Mouse (Mus musculus) forebrain, embryonic 16.5 days (tissue): Measurements from ENCODE around the gene Mpv17l. TPM values are rescaled to one million over a fixed set of nuclear protein-coding genes. Genes with fewer than 3 reads are reported as not detected.
"Not testable (repeated sequence)": the region's sequence is repeated elsewhere in the genome, so short reads cannot be mapped to it uniquely, and the experiment has no call there.

ENCODE experiments used
- ATAC-seq: fragments of 200-750 bp; cut with Nextera tagmentation; 2 replicates; pipeline ENCODE4 v1.8.0; 2017; ENCODE audit warnings: mild to moderate bottlenecking, moderate library complexity
- H3K27ac ChIP-seq: fragments of 300-500 bp; sonication (generic); 2 replicates; pipeline ENCODE4 v1.5.1; 2014; ENCODE audit warnings: low read length, control low read depth
- H3K27me3 ChIP-seq: fragments of 300-500 bp; sonication (generic); replicated peaks from 2 replicates; pipeline ENCODE4 v1.6.1; 2014; ENCODE audit warnings: low read length; ENCODE audit not compliant: control insufficient read depth, insufficient read depth
- H3K36me3 ChIP-seq: fragments of 300-500 bp; sonication (generic); 2 replicates; pipeline ENCODE4 v1.6.1; 2014; ENCODE audit not compliant: control insufficient read depth, insufficient read depth
- H3K4me1 ChIP-seq: fragments of 300-500 bp; sonication (generic); replicated peaks from 2 replicates; pipeline ENCODE4 v1.6.1; 2014; ENCODE audit warnings: low read length; ENCODE audit not compliant: control insufficient read depth, insufficient read depth
- H3K4me2 ChIP-seq: fragments of 300-500 bp; sonication (generic); 2 replicates; pipeline ENCODE4 v1.6.1; 2014; ENCODE audit warnings: mild to moderate bottlenecking, low read length, control low read depth
- H3K4me3 ChIP-seq: fragments of 300-500 bp; sonication (generic); replicated peaks from 2 replicates; pipeline ENCODE4 v1.5.1; 2014; ENCODE audit warnings: mild to moderate bottlenecking, low read length, control low read depth
- H3K9ac ChIP-seq: fragments of 300-500 bp; sonication (generic); replicated peaks from 2 replicates; pipeline ENCODE4 v1.6.1; 2014; ENCODE audit warnings: low read depth, low read length, control low read depth
- H3K9me3 ChIP-seq: fragments of 300-500 bp; sonication (generic); 2 replicates; pipeline ENCODE4 v1.6.1; 2016; ENCODE audit warnings: low read length; ENCODE audit not compliant: control insufficient read depth
- WGBS: fragments of 180-500 bp; shearing (Covaris S2); extraction: QIAGEN DNeasy Blood & Tissue Kit; methylation state at CpG from one replicate; pipeline ENCODE4 v1.1.7; 2014; 5-methylcytosine and 5-hydroxymethylcytosine counted together
- polyA plus RNA-seq: library from polyadenylated mRNA; unstranded; fragments of >200 nt; fragmentation: Nextera tagmentation; extraction: Ambion mirVana; gene quantifications from 2 replicates; pipeline ENCODE4 v1.2.1, GENCODE M21; 2015

The Mpv17l gene
- polyA plus RNA-seq, 1 experiment from 2014 or later, result 23.7 TPM

DNA sequence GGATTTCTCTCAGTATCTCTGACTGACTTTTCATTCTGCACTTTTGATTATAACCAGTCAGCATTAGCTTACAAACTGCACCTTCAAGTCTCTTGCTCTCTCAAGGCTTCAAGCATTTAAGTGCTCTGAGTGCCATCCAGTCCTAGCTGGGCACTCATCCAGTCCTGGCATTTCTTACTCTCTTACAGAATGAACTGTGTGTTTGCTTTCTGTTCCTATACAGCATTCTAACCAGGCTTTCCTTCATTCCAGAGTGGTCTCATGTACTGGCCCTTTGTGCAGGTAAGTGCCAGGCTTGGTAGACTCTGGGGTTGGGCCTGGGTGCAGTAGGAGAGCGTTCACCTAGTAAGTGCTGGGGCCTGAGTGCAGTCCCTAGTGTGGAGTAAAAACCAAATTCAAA, 43.3 kb downstream of the Mpv17l start:
- 100% methylated on average over 1 of the region's 1 CpGs for WGBS
- no peak overlapping the region for H3K27ac ChIP-seq
- no peak for ATAC-seq
- H3K36me3 ChIP-seq, result no peaks in the 10 kb centered on the region
- H3K27me3 ChIP-seq, result peaks cover 5% of the 10 kb centered on the region; the same call in 1 of the 2 replicates
- no peak overlapping the region for H3K4me2 ChIP-seq
- peaks cover 2% of the 10 kb centered on the region for H3K4me1 ChIP-seq
- no peak overlapping the region for H3K9ac ChIP-seq
- no peaks in the 10 kb centered on the region for H3K9me3 ChIP-seq
- H3K4me3 ChIP-seq, result no peak overlapping the region

DNA sequence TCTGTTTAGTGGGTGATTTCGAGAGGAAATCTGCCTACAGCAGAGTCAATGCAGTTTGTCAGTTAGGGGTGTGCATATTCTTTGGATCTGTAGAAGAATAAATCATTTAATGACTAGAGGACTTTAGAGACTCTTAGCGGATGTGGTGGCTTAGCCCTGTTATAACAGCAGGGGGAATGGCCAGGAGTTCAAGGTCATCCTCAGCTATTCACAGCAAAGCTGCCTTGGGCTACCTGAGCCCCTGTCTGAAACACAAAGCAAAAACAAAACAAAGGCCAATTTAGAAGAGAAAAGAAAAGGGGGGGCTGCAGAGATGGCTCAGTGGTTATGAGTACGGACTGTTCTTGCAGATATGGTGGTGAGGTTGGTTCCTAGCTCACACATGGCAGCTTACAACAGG, 48.3 kb downstream of the Mpv17l start:
- H3K4me1 ChIP-seq, result no peaks in the 10 kb centered on the region
- no peak overlapping the region for H3K4me3 ChIP-seq
- H3K27me3 ChIP-seq, result no peaks in the 10 kb centered on the region
- no peak overlapping the region for H3K27ac ChIP-seq
- no peak overlapping the region for H3K9ac ChIP-seq
- no peak for ATAC-seq
- WGBS, result 70% methylated on average over 3 of the region's 3 CpGs
- no peaks in the 10 kb centered on the region for H3K9me3 ChIP-seq
- no peak overlapping the region for H3K4me2 ChIP-seq
- H3K36me3 ChIP-seq, result no peaks in the 10 kb centered on the region

DNA sequence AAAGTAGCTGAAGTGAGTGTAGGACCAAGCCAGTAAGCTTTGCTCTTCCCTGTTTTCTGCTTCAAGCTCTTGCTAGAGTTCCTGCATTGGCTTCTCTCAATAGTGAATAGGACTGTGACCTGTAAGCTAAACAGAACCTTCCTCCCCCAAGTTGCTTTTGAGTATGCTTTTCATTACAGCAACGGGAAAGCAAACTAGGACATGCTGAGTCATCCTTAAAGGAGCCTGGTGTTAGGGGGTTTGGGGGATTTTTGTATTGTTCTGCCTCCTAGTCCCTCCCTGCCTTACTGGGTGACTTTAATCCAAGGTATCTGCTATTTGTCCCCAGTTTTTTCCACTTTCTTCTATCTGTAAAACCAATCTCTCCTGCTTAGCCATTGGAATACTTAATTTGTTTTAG, 59.1 kb downstream of the Mpv17l start:
- H3K9me3 ChIP-seq, result no peaks in the 10 kb centered on the region
- H3K4me1 ChIP-seq, result no peaks in the 10 kb centered on the region
- no peaks in the 10 kb centered on the region for H3K27me3 ChIP-seq
- no peak for ATAC-seq
- no peak overlapping the region for H3K4me3 ChIP-seq
- no peak overlapping the region for H3K27ac ChIP-seq
- 12% methylated on average over 1 of the region's 1 CpGs for WGBS
- H3K36me3 ChIP-seq, result no peaks in the 10 kb centered on the region
- H3K9ac ChIP-seq, result no peak overlapping the region
- no peak overlapping the region for H3K4me2 ChIP-seq

DNA sequence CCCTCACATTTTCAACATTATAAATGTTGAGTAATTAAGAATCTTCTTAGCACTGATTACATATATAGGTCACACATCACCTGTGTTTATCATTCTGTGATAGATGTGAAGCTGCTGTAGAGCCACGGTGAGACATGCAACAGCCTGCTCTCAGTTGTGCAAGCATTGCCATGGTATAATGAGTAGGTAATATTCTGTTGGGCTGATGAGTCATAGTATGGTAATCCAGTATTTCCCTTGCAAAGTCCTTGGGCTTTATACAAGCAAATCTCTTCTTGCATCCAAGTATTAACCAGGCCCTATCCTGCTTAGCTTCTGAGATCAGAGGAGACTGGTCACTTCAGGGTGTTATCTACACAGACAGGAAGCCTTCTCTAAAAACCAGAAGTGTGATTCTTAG, 66.1 kb downstream of the Mpv17l start:
- Histone ChIP-seq H3K27me3 (no peaks in the 10 kb centered on the region), H3K4me1 (no peaks in the 10 kb centered on the region), H3K4me2 (no peak overlapping the region), H3K4me3 (no peak overlapping the region), H3K36me3 (no peaks in the 10 kb centered on the region), H3K9ac (no peak overlapping the region), H3K27ac (no peak overlapping the region), H3K9me3 (no peaks in the 10 kb centered on the region)
- no peak for ATAC-seq
- 93% methylated on average over 1 of the region's 1 CpGs for WGBS

DNA sequence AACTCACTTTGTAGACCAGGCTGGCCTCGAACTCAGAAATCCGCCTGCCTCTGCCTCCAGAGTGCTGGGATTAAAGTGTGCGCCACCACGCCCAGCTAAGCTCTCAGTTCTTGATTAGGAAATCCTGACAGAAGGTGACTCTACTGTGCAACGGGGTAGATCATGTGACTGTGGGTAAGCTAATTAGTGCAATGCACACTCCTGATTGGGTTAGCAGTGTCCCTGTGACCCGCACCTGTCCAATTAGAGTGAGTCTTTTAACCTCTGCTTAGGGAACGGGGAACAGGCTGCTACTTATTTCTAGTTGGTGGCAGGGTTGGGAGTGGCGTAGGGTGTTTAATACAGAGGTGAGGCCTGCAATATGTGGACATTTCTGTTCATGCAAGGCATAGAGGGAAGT, 69.1 kb downstream of the Mpv17l start:
- no peaks in the 10 kb centered on the region for H3K9me3 ChIP-seq
- no peak overlapping the region for H3K9ac ChIP-seq
- no peak overlapping the region for H3K4me2 ChIP-seq
- WGBS, result 92% methylated on average over 8 of the region's 8 CpGs
- H3K4me3 ChIP-seq, result no peak overlapping the region
- no peak overlapping the region for H3K27ac ChIP-seq
- no peak for ATAC-seq
- no peaks in the 10 kb centered on the region for H3K4me1 ChIP-seq
- no peaks in the 10 kb centered on the region for H3K36me3 ChIP-seq
- H3K27me3 ChIP-seq, result no peaks in the 10 kb centered on the region

DNA sequence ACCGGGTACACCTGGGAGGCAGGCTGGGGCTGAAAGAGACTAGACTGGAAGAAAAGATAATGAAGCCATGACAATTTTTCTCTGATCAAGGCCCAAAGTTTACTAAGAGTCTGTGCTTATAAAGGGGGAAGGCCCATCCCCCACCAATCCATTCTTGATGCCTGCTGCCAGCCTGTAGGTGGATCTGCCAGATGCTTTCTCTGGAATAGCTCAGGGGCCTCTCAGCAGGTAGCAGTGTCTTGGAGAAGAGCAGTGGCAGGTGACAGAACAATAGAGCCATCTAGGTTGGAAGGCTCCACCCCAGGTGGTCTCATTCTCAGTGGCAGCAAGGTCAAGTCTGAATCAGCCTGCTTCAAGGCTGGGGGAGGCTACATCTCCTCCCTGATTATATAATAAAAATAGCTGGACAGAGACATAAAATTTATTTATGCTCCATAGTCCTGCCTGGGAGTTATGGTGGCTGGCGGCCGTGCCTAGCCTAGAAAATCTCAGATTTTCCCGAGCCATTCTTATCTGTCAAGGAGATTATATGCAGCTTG, 73.5 kb downstream of the Mpv17l start:
- WGBS, result 75% methylated on average over 4 of the region's 4 CpGs
- H3K36me3 ChIP-seq, H3K9me3 ChIP-seq, H3K27me3 ChIP-seq, H3K4me1 ChIP-seq, H3K9ac ChIP-seq, H3K4me3 ChIP-seq, H3K4me2 ChIP-seq, ATAC-seq, H3K27ac ChIP-seq: not testable (repeated sequence)

DNA sequence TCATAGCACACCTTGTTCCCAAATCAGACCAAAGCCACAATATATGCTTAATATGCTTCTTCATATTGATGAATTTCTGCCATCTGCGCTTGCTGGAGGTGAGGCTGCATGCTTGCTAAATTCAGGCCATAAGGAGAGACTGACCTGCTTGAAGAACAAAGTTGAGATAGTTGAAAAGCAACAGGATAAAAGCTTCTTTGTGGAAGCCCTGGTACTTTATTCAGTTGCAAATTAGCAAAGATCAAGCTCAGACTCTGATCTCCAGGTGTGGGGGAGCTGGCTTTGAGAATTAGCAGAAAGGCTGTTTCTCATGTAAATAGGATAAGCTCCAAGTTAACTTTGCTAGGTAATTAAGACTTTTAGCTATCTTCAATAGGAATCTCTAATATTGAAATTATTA, 74.1 kb downstream of the Mpv17l start:
- 62% methylated on average over 1 of the region's 1 CpGs for WGBS
- not testable (repeated sequence) for H3K4me3 ChIP-seq

DNA sequence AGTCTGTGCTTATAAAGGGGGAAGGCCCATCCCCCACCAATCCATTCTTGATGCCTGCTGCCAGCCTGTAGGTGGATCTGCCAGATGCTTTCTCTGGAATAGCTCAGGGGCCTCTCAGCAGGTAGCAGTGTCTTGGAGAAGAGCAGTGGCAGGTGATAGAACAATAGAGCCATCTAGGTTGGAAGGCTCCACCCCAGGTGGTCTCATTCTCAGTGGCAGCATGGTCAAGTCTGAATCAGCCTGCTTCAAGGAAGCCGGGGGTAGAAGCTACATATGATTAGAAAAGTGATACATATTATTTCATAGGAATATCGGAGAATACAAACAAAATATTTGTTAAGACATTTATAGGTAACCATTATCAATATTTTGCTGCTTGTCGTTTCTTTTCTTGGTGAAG, 78.8 kb downstream of the Mpv17l start:
- not testable (repeated sequence) for ATAC-seq, H3K9ac ChIP-seq
- 67% methylated on average over 3 of the region's 3 CpGs for WGBS

More for the DNA sequence above, 74.1 kb downstream of the Mpv17l start:
- H3K27me3 ChIP-seq, ATAC-seq, H3K4me2 ChIP-seq, H3K9ac ChIP-seq, H3K9me3 ChIP-seq, H3K4me1 ChIP-seq, H3K36me3 ChIP-seq, H3K27ac ChIP-seq: not testable (repeated sequence)

DNA sequence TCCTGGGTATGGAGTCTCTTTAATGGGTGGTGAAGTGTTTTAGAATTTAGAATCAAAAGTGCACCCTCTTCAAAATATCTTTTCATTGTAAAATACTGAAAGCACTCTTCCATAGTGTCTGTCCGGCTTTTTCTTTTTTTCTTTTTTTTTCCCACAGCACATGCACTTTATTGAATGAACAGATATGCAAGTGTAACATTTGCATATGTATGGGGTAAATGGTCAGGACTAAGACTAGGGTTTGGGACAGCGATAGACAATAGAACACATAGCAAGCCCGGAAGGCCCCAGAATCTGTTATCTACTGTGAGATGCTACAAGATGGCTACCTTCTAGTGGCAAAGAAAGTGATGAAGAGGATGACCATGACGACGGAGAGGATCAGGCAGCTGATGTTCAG, 80.2 kb downstream of the Mpv17l start:
- no peak for ATAC-seq
- WGBS, result 78% methylated on average over 5 of the region's 5 CpGs

More for the DNA sequence above, 78.8 kb downstream of the Mpv17l start:
- not testable (repeated sequence) for H3K27me3 ChIP-seq, H3K36me3 ChIP-seq, H3K4me2 ChIP-seq, H3K4me3 ChIP-seq, H3K4me1 ChIP-seq, H3K9me3 ChIP-seq, H3K27ac ChIP-seq

DNA sequence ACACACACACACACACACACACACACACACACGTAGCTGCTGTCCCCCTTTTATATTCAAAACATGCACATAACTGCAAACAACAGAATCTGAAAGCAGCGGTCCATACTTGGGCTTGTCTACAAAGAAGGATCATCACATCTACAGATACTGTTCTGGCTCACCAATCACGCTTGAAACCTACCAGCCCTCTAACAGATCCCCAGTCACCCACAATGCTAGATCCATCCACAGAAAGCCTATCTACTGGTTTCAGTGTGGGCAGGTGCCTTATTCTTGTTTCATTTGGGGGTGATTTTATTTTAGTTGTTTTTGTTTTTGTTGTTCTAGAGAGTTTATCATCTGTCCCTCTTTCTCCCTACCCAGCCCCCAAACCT, 83.2 kb downstream of the Mpv17l start:
- peak; percentile 59 for ATAC-seq
- Histone ChIP-seq H3K9me3 (no peaks in the 10 kb centered on the region), H3K4me2 (peak overlapping the region; percentile 70), H3K4me3 (peak overlapping the region; percentile 71), H3K27me3 (no peaks in the 10 kb centered on the region), H3K4me1 (peaks cover 16% of the 10 kb centered on the region), H3K36me3 (no peaks in the 10 kb centered on the region), H3K9ac (peak overlapping the region; percentile 74), H3K27ac (peak overlapping the region; percentile 89)
- 49% methylated on average over 3 of the region's 3 CpGs for WGBS

More for the DNA sequence above, 80.2 kb downstream of the Mpv17l start:
- H3K4me3 ChIP-seq, result no peak overlapping the region
- no peaks in the 10 kb centered on the region for H3K36me3 ChIP-seq
- no peaks in the 10 kb centered on the region for H3K9me3 ChIP-seq
- H3K9ac ChIP-seq, result no peak overlapping the region
- no peaks in the 10 kb centered on the region for H3K27me3 ChIP-seq
- no peak overlapping the region for H3K27ac ChIP-seq
- H3K4me1 ChIP-seq, result peaks cover 6% of the 10 kb centered on the region
- no peak overlapping the region for H3K4me2 ChIP-seq
